Mouse (Mus musculus): ENCODE measurements around the gene Filip1l. TPM values are rescaled to one million over a fixed set of nuclear protein-coding genes. Genes with fewer than 3 reads are reported as not detected.

The Filip1l gene
- total RNA-seq, 1 experiment from 2014 or later: 20.6 TPM

GRCm38 (mm10) chr16:57532081-57532493 lies 179.2 kb downstream of the Filip1l start:
- DNase-seq: no peak

GRCm38 (mm10) chr16:57534365-57534764 lies 181.5 kb downstream of the Filip1l start:
- DNase-seq: no peak

GRCm38 (mm10) chr16:57534811-57535210 lies 181.9 kb downstream of the Filip1l start:
- no peak for DNase-seq

- DNase-seq: no peak
These were observed 183.6 kb downstream of the Filip1l start for GRCm38 (mm10) chr16:57536511-57536910.

- DNase-seq: no peak
These were observed 190.3 kb downstream of the Filip1l start for GRCm38 (mm10) chr16:57543243-57543642.

GRCm38 (mm10) chr16:57544441-57544840 lies 191.5 kb downstream of the Filip1l start:
- DNase-seq: no peak

GRCm38 (mm10) chr16:57546355-57546754 lies 193.5 kb downstream of the Filip1l start:
- DNase-seq: no peak

GRCm38 (mm10) chr16:57548608-57549007 lies 195.7 kb downstream of the Filip1l start:
- no peak for DNase-seq

GRCm38 (mm10) chr16:57549061-57550037 lies 196.5 kb downstream of the Filip1l start:
- DNase-seq: peak; percentile 86

GRCm38 (mm10) chr16:57550088-57550487 lies 197.2 kb downstream of the Filip1l start:
- no peak for DNase-seq

- DNase-seq: no peak
These were observed 197.9 kb downstream of the Filip1l start for GRCm38 (mm10) chr16:57550817-57551216.

- peak; percentile 20 for DNase-seq
These were observed 198.7 kb downstream of the Filip1l start for GRCm38 (mm10) chr16:57551617-57552016.

GRCm38 (mm10) chr16:57552709-57553108 lies 199.8 kb downstream of the Filip1l start:
- no peak for DNase-seq

- no peak for DNase-seq
These were observed 200.3 kb downstream of the Filip1l start for GRCm38 (mm10) chr16:57553235-57553634.

- DNase-seq: no peak
These were observed 202.1 kb downstream of the Filip1l start for GRCm38 (mm10) chr16:57554886-57555400.

GRCm38 (mm10) chr16:57555667-57556066 lies 202.8 kb downstream of the Filip1l start:
- DNase-seq: no peak

GRCm38 (mm10) chr16:57556244-57556643 lies 203.4 kb downstream of the Filip1l start:
- no peak for DNase-seq

- no peak for DNase-seq
These were observed 205.4 kb downstream of the Filip1l start for GRCm38 (mm10) chr16:57558258-57558657.

- no peak for DNase-seq
These were observed 207.3 kb downstream of the Filip1l start for GRCm38 (mm10) chr16:57560185-57560584.

GRCm38 (mm10) chr16:57563453-57563852 lies 210.6 kb downstream of the Filip1l start:
- no peak for DNase-seq

GRCm38 (mm10) chr16:57564807-57565206 lies 211.9 kb downstream of the Filip1l start:
- no peak for DNase-seq

GRCm38 (mm10) chr16:57566215-57566614 lies 213.3 kb downstream of the Filip1l start:
- DNase-seq: no peak

GRCm38 (mm10) chr16:57568648-57569404 lies 215.9 kb downstream of the Filip1l start:
- no peak for DNase-seq
